Mouse (Mus musculus) E14TG2a.4 (cell line): ENCODE measurements around the gene Ear1.
"Not testable (repeated sequence)": the region's sequence is repeated elsewhere in the genome, so short reads cannot be mapped to it uniquely, and the experiment has no call there.

Source experiments
- CTCF ChIP-seq: conservative IDR thresholded peaks from 2 replicates; pipeline ENCODE4 v1.5.1; 2014; ENCODE audit warnings: low read length
- NANOG ChIP-seq: IDR thresholded peaks from 2 replicates; pipeline ENCODE4 v1.6.1; 2014; ENCODE audit warnings: borderline replicate concordance, low read length, mixed read lengths
- POU5F1 ChIP-seq: IDR thresholded peaks from 2 replicates; pipeline ENCODE4 v1.6.1; 2014; ENCODE audit warnings: low read length, borderline replicate concordance

DNA sequence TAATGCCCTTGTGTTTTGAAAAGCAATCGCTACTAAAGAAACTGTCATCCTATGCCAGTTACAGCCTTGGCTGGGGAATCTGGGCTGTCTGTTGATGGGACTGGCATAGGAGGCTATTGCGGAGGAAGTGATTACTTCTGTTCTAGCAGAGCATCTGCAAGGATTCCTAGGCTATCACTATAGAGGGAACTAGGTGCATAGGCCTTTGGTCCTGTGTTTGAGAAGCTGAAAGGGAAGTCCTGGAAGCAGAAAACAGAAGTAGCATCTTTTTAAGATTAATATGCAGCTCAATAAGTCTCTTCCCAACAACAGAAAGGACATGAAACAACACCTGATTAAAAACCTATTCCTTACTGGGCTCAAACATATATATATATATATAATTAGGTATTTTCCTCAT is 40.0 kb downstream of the Ear1 start:
- not testable (repeated sequence) for TF ChIP-seq CTCF, POU5F1, NANOG
